Mouse (Mus musculus) ES-E14 (cell line): ENCODE measurements around the gene Gm17693. TPM values are rescaled to one million over a fixed set of nuclear protein-coding genes. Genes with fewer than 3 reads are reported as not detected.
"Not testable (repeated sequence)": the region's sequence is repeated elsewhere in the genome, so short reads cannot be mapped to it uniquely, and the experiment has no call there.

Experiments
- DNase-seq: peaks from one replicate; pipeline ENCODE4 v3.0.0-alpha.2; 2013; ENCODE audit warnings: low read depth, low spot score
- H3K27ac ChIP-seq: 2 replicates; pipeline ENCODE4 v1.5.1; 2012; ENCODE audit warnings: low read depth, mild to moderate bottlenecking, low read length, moderate library complexity, mixed read lengths; ENCODE audit not compliant: poor library complexity, insufficient read depth, severe bottlenecking
- H3K36me3 ChIP-seq: 2 replicates; pipeline ENCODE4 v1.6.1; 2012; ENCODE audit warnings: mild to moderate bottlenecking, low read length, moderate library complexity, mixed read lengths; ENCODE audit not compliant: control insufficient read depth, poor library complexity, insufficient read depth, severe bottlenecking
- H3K4me1 ChIP-seq, 2 experiments: fragments of 150-350 bp in 1 of 2; sonication (generic) in 1 of 2; 2 replicates each; pipeline ENCODE4 v1.6.1; 2012; ENCODE audit warnings: low read length in 2 of 2, mild to moderate bottlenecking in 1 of 2, mixed read lengths in 1 of 2; ENCODE audit not compliant: control insufficient read depth in 2 of 2, insufficient read depth in 2 of 2, poor library complexity in 1 of 2
- H3K4me3 ChIP-seq, 2 experiments: fragments of 150-350 bp in 1 of 2; sonication (generic) in 1 of 2; 2 replicates each; pipeline ENCODE4 v1.5.1; 2012; ENCODE audit warnings: low read length in 2 of 2, low read depth in 1 of 2, mild to moderate bottlenecking in 1 of 2, mixed read lengths in 1 of 2; ENCODE audit not compliant: insufficient read depth in 1 of 2, poor library complexity in 1 of 2, severe bottlenecking in 1 of 2
- H3K9ac ChIP-seq: 2 replicates; pipeline ENCODE4 v1.6.1; 2012; ENCODE audit warnings: low read depth, mild to moderate bottlenecking, low read length, mixed read lengths; ENCODE audit not compliant: poor library complexity, insufficient read depth, severe bottlenecking
- H3K9me3 ChIP-seq: fragments of 150-350 bp; sonication (generic); 2 replicates; pipeline ENCODE4 v1.6.1; 2012; ENCODE audit warnings: low read depth, mild to moderate bottlenecking, low read length; ENCODE audit not compliant: control insufficient read depth, insufficient read depth
- in situ Hi-C, 2 experiments: fragments of 600-800 bp; cut with MboI; formaldehyde crosslinking; loops; one replicate each; pipeline ENCODE4 v1.15.1; 2025; ENCODE audit warnings: low sequenced_read_pairs in 2 of 2, inconsistent platforms in 1 of 2; ENCODE audit not compliant: unreplicated experiment in 2 of 2
- total RNA-seq: library from RNA; depleted of rRNA; stranded (reverse); fragments of 300-350 nt; gene quantifications from 2 replicates; pipeline ENCODE4 v1.2.3, GENCODE M21; 2012; rRNA removed

Gm17693 gene
- not detected in 2 replicates for total RNA-seq

DNA sequence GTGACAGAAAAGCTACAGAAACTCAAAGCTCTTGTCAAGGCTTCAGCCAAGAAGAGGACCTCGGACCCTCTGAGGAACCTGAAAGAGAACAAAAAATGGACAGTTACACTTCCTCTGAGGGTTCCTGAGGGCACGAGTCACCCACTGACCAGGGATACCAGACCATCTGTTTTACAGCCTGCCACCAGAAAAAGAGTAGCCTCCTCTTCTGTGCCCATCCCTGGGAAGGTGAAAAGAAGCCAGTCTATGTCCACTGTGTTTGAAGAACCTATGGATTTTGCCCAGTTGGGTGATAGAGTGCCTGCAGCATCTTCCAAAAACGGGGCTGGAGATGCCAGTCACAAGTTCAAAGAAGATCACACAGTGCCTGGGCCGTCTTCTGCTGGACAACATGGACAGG is at the start of gene Gm17693:
Gm17693 (plus strand) TSS at position 301 of the 400 bp plus-strand sequence.
- in situ Hi-C loops, H3K9ac ChIP-seq, DNase-seq, H3K36me3 ChIP-seq, H3K4me3 ChIP-seq, H3K9me3 ChIP-seq, H3K27ac ChIP-seq, H3K4me1 ChIP-seq: not testable (repeated sequence)
